Mouse (Mus musculus): ENCODE results near the gene Aarsd1. TPM values are rescaled to one million over a fixed set of nuclear protein-coding genes. Genes with fewer than 3 reads are reported as not detected.
A peak's percentile ranks its signal among the peaks of the same experiment; 100 is the strongest.
"Not testable (repeated sequence)": the region's sequence is repeated elsewhere in the genome, so short reads cannot be mapped to it uniquely, and the experiment has no call there.

The Aarsd1 gene
- polyA plus RNA-seq, 1 experiment from 2014 or later: 57.2 TPM

- Histone ChIP-seq H3K9me3 (no peaks in the 10 kb centered on the region), H3K4me1 (peaks cover 21% of the 10 kb centered on the region), H3K9ac (peak overlapping the region; percentile 84), H3K27me3 (no peaks in the 10 kb centered on the region), H3K36me3 (peaks cover 27% of the 10 kb centered on the region), H3K4me3 (peak overlapping the region; percentile 76), H3K27ac (peak overlapping the region; percentile 91), H3K4me2 (peak overlapping the region; percentile 67)
- ATAC-seq (ENCODE audit: insufficient number of reproducible peaks, low FRiP score, low TSS enrichment, low read depth): no peak
- 1% methylated on average over 14 of the region's 14 CpGs for WGBS
Measured at GRCm38 (mm10) chr11:101442760-101443159, 25.3 kb upstream of the Aarsd1 start.

- peak within 1 kb of the TSS; percentile 67 for H3K4me2 ChIP-seq
- no peaks in the 10 kb centered on the region for H3K27me3 ChIP-seq
- ATAC-seq (ENCODE audit: insufficient number of reproducible peaks, low FRiP score, low TSS enrichment, low read depth): peak; percentile 98
- peak within 1 kb of the TSS; percentile 84 for H3K9ac ChIP-seq
- H3K4me3 ChIP-seq: peak within 1 kb of the TSS; percentile 76
- peaks cover 20% of the 10 kb centered on the region for H3K4me1 ChIP-seq
- H3K36me3 ChIP-seq: peaks cover 27% of the 10 kb centered on the region
- under 1% methylated on average over 42 of the region's 42 CpGs for WGBS
- H3K27ac ChIP-seq: peak within 1 kb of the TSS; percentile 91
- H3K9me3 ChIP-seq: no peaks in the 10 kb centered on the region
Measured at GRCm38 (mm10) chr11:101442127-101442693, 24.8 kb upstream of the Aarsd1 start, which contains the start of gene Rpl27. Gene Rpl27, plus strand, starts transcription at chr11:101442298.

- peak overlapping the region; percentile 45 for H3K4me2 ChIP-seq
- not testable (repeated sequence) for H3K27ac ChIP-seq; ATAC-seq (ENCODE audit: insufficient number of reproducible peaks, low FRiP score, low TSS enrichment, low read depth); H3K9me3 ChIP-seq; H3K27me3 ChIP-seq; H3K9ac ChIP-seq
- WGBS: 40% methylated on average over 15 of the region's 15 CpGs
- peaks cover 20% of the 10 kb centered on the region for H3K4me1 ChIP-seq
- H3K4me3 ChIP-seq: peak overlapping the region; percentile 76
- peaks cover 27% of the 10 kb centered on the region for H3K36me3 ChIP-seq
Measured at GRCm38 (mm10) chr11:101441450-101442126, 24.2 kb upstream of the Aarsd1 start.

- 52% methylated on average over 3 of the region's 3 CpGs for WGBS
Measured at GRCm38 (mm10) chr11:101438006-101438405, 20.6 kb upstream of the Aarsd1 start.

GRCm38 (mm10) chr11:101436916-101437315 lies 19.5 kb upstream of the Aarsd1 start:
- WGBS: 82% methylated on average over 4 of the region's 4 CpGs
- Histone ChIP-seq H3K9me3 (no peaks in the 10 kb centered on the region), H3K4me3 (no peak overlapping the region), H3K9ac (no peak overlapping the region), H3K4me1 (no peaks in the 10 kb centered on the region), H3K27ac (no peak overlapping the region), H3K27me3 (no peaks in the 10 kb centered on the region), H3K36me3 (peaks cover 39% of the 10 kb centered on the region), H3K4me2 (no peak overlapping the region)
- ATAC-seq (ENCODE audit: insufficient number of reproducible peaks, low FRiP score, low TSS enrichment, low read depth): no peak

More at GRCm38 (mm10) chr11:101438006-101438405, 20.6 kb upstream of the Aarsd1 start:
- not testable (repeated sequence) for H3K9me3 ChIP-seq; H3K27me3 ChIP-seq; ATAC-seq (ENCODE audit: insufficient number of reproducible peaks, low FRiP score, low TSS enrichment, low read depth); H3K4me3 ChIP-seq; H3K4me1 ChIP-seq; H3K9ac ChIP-seq; H3K4me2 ChIP-seq; H3K27ac ChIP-seq
- peaks cover 30% of the 10 kb centered on the region for H3K36me3 ChIP-seq

GRCm38 (mm10) chr11:101435831-101436230 lies 18.4 kb upstream of the Aarsd1 start:
- Histone ChIP-seq H3K36me3 (peaks cover 50% of the 10 kb centered on the region), H3K4me2 (no peak overlapping the region), H3K4me3 (no peak overlapping the region), H3K4me1 (no peaks in the 10 kb centered on the region), H3K9me3 (no peaks in the 10 kb centered on the region), H3K27ac (no peak overlapping the region), H3K27me3 (no peaks in the 10 kb centered on the region), H3K9ac (no peak overlapping the region)
- ATAC-seq (ENCODE audit: insufficient number of reproducible peaks, low FRiP score, low TSS enrichment, low read depth): no peak
- 84% methylated on average over 4 of the region's 4 CpGs for WGBS

- Histone ChIP-seq H3K27me3 (no peaks in the 10 kb centered on the region), H3K4me3 (no peak overlapping the region), H3K36me3 (peaks cover 63% of the 10 kb centered on the region), H3K9me3 (no peaks in the 10 kb centered on the region), H3K4me2 (no peak overlapping the region), H3K4me1 (no peaks in the 10 kb centered on the region), H3K27ac (no peak overlapping the region), H3K9ac (no peak overlapping the region)
- no peak for ATAC-seq (ENCODE audit: insufficient number of reproducible peaks, low FRiP score, low TSS enrichment, low read depth)
- WGBS: 94% methylated on average over 13 of the region's 13 CpGs
Measured at GRCm38 (mm10) chr11:101433396-101433795, 16.0 kb upstream of the Aarsd1 start.

- H3K9me3 ChIP-seq: no peaks in the 10 kb centered on the region
- no peak overlapping the region for H3K4me3 ChIP-seq
- no peak overlapping the region for H3K9ac ChIP-seq
- peaks cover 8% of the 10 kb centered on the region; the same call in 1 of the 2 replicates for H3K4me1 ChIP-seq
- H3K4me2 ChIP-seq: no peak overlapping the region
- 91% methylated on average over 9 of the region's 9 CpGs for WGBS
- peaks cover 63% of the 10 kb centered on the region for H3K36me3 ChIP-seq
- H3K27ac ChIP-seq: no peak overlapping the region
- no peak for ATAC-seq (ENCODE audit: insufficient number of reproducible peaks, low FRiP score, low TSS enrichment, low read depth)
- no peaks in the 10 kb centered on the region for H3K27me3 ChIP-seq
Measured at GRCm38 (mm10) chr11:101431327-101431726, 13.9 kb upstream of the Aarsd1 start.

GRCm38 (mm10) chr11:101426165-101426564 lies 8.8 kb upstream of the Aarsd1 start:
- peak overlapping the region; percentile 89 for H3K4me2 ChIP-seq
- peaks cover 28% of the 10 kb centered on the region for H3K4me1 ChIP-seq
- no peak overlapping the region for H3K27ac ChIP-seq
- H3K27me3 ChIP-seq: no peaks in the 10 kb centered on the region
- peak overlapping the region; percentile 74 for H3K4me3 ChIP-seq
- ATAC-seq (ENCODE audit: insufficient number of reproducible peaks, low FRiP score, low TSS enrichment, low read depth): no peak
- peaks cover 16% of the 10 kb centered on the region for H3K36me3 ChIP-seq
- 54% methylated on average over 8 of the region's 8 CpGs for WGBS
- H3K9me3 ChIP-seq: no peaks in the 10 kb centered on the region
- H3K9ac ChIP-seq: no peak overlapping the region

- H3K4me2 ChIP-seq: peak within 1 kb of the TSS; percentile 89
- peaks cover 28% of the 10 kb centered on the region for H3K4me1 ChIP-seq
- ATAC-seq (ENCODE audit: insufficient number of reproducible peaks, low FRiP score, low TSS enrichment, low read depth): peak; percentile 92
- H3K27me3 ChIP-seq: no peaks in the 10 kb centered on the region
- peaks cover 8% of the 10 kb centered on the region for H3K36me3 ChIP-seq
- under 1% methylated on average over 81 of the region's 81 CpGs for WGBS
- peak within 1 kb of the TSS; percentile 68 for H3K9ac ChIP-seq
- H3K9me3 ChIP-seq: no peaks in the 10 kb centered on the region
- peak within 1 kb of the TSS; percentile 86 for H3K27ac ChIP-seq
- H3K4me3 ChIP-seq: peak within 1 kb of the TSS; percentile 74
Measured at GRCm38 (mm10) chr11:101424925-101425813, 7.8 kb upstream of the Aarsd1 start, which contains the start of the genes Rundc1 and Ptges3l. Gene Rundc1, plus strand, starts transcription at chr11:101425085. Gene Ptges3l, minus strand, starts transcription at chr11:101425333.

- H3K27me3 ChIP-seq: no peaks in the 10 kb centered on the region
- 2% methylated on average over 23 of the region's 23 CpGs for WGBS
Measured at GRCm38 (mm10) chr11:101424105-101424851, 6.9 kb upstream of the Aarsd1 start, which contains the start of gene Gm27029. Gene Gm27029, minus strand, starts transcription at chr11:101424796.

More at GRCm38 (mm10) chr11:101424105-101424851, 6.9 kb upstream of the Aarsd1 start, which contains the start of gene Gm27029:
- H3K27ac ChIP-seq: peak within 1 kb of the TSS; percentile 86
- ATAC-seq (ENCODE audit: insufficient number of reproducible peaks, low FRiP score, low TSS enrichment, low read depth): peak; percentile 70
- peak within 1 kb of the TSS; percentile 89 for H3K4me2 ChIP-seq
- H3K36me3 ChIP-seq: no peaks in the 10 kb centered on the region
- H3K9me3 ChIP-seq: no peaks in the 10 kb centered on the region
- H3K4me1 ChIP-seq: peaks cover 28% of the 10 kb centered on the region
- peak within 1 kb of the TSS; percentile 68 for H3K9ac ChIP-seq
- peak within 1 kb of the TSS; percentile 74 for H3K4me3 ChIP-seq
